Mouse (Mus musculus): ENCODE results near the gene Fgf23. TPM values are rescaled to one million over a fixed set of nuclear protein-coding genes. Genes with fewer than 3 reads are reported as not detected.

The Fgf23 gene
- not detected in 2 replicates for polyA plus RNA-seq (2011; ENCODE audit: insufficient read depth, insufficient read length, low replicate concordance, missing spikeins)

GRCm38 (mm10) chr6:127072817-127073216, at the start of gene Fgf23:
Fgf23 (plus strand) TSS chr6:127072902.
- WGBS: 14% methylated on average over 5 of the region's 5 CpGs
- no peak for TF ChIP-seq CTCF (IDR thresholded peaks at IDR 0.05; ENCODE audit: control insufficient read depth, insufficient read depth, low read length)
- TF ChIP-seq POLR2A (IDR thresholded peaks at IDR 0.05; ENCODE audit: borderline replicate concordance, control insufficient read depth, low read depth, low read length): no peak
- no peak within 1 kb of the TSS for H3K27ac ChIP-seq (ENCODE audit: control insufficient read depth, insufficient read depth, low read depth, low read length, poor library complexity)
- no peak within 1 kb of the TSS for H3K4me3 ChIP-seq (replicated peaks; ENCODE audit: control insufficient read depth, low read depth, low read length)
- H3K4me1 ChIP-seq (ENCODE audit: control insufficient read depth, insufficient read depth, low read length): no peaks in the 10 kb centered on the region

- H3K27ac ChIP-seq (ENCODE audit: control insufficient read depth, insufficient read depth, low read depth, low read length, poor library complexity): no peak overlapping the region
- H3K4me3 ChIP-seq (replicated peaks; ENCODE audit: control insufficient read depth, low read depth, low read length): no peak overlapping the region
- WGBS: 61% methylated on average over 7 of the region's 7 CpGs
- H3K4me1 ChIP-seq (ENCODE audit: control insufficient read depth, insufficient read depth, low read length): no peaks in the 10 kb centered on the region
- TF ChIP-seq POLR2A (IDR thresholded peaks at IDR 0.05; ENCODE audit: borderline replicate concordance, control insufficient read depth, low read depth, low read length) (no peak), CTCF (IDR thresholded peaks at IDR 0.05; ENCODE audit: control insufficient read depth, insufficient read depth, low read length) (no peak)
These were observed 47.9 kb upstream of the Fgf23 start for GRCm38 (mm10) chr6:127024836-127025235.

DNA sequence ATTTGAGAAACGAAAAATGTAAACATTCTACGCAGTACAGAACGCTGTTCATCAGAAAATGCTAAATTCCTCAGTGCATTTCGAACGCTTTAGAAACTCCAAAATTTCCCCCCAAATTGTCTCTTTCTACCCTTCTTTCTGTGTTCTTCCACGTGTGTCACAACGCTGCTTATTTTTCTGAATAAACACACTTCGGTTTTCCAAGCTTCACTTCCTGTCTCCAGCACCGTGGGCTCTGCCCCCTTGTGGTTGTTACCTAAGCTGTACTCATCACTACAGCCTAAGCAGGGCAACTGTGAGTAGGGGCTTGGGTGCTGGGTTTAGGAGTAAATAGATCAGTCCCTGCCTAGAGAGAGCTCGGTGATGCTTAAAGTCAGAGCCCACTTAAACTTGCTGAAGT, 37.9 kb upstream of the Fgf23 start:
- no peak for TF ChIP-seq POLR2A (IDR thresholded peaks at IDR 0.05; ENCODE audit: borderline replicate concordance, control insufficient read depth, low read depth, low read length)
- TF ChIP-seq CTCF (IDR thresholded peaks at IDR 0.05; ENCODE audit: control insufficient read depth, insufficient read depth, low read length): peak; percentile 53
- H3K4me3 ChIP-seq (replicated peaks; ENCODE audit: control insufficient read depth, low read depth, low read length): no peak overlapping the region

GRCm38 (mm10) chr6:127044909-127045308, 27.8 kb upstream of the Fgf23 start:
- no peak overlapping the region for H3K4me3 ChIP-seq (replicated peaks; ENCODE audit: control insufficient read depth, low read depth, low read length)
- H3K4me1 ChIP-seq (ENCODE audit: control insufficient read depth, insufficient read depth, low read length): no peaks in the 10 kb centered on the region
- 32% methylated on average over 6 of the region's 6 CpGs for WGBS
- TF ChIP-seq CTCF (IDR thresholded peaks at IDR 0.05; ENCODE audit: control insufficient read depth, insufficient read depth, low read length): no peak
- no peak for TF ChIP-seq POLR2A (IDR thresholded peaks at IDR 0.05; ENCODE audit: borderline replicate concordance, control insufficient read depth, low read depth, low read length)
- H3K27ac ChIP-seq (ENCODE audit: control insufficient read depth, insufficient read depth, low read depth, low read length, poor library complexity): no peak overlapping the region

More for the DNA sequence above, 37.9 kb upstream of the Fgf23 start:
- WGBS: 20% methylated on average over 10 of the region's 10 CpGs
- no peak overlapping the region for H3K27ac ChIP-seq (ENCODE audit: control insufficient read depth, insufficient read depth, low read depth, low read length, poor library complexity)
- H3K4me1 ChIP-seq (ENCODE audit: control insufficient read depth, insufficient read depth, low read length): no peaks in the 10 kb centered on the region

DNA sequence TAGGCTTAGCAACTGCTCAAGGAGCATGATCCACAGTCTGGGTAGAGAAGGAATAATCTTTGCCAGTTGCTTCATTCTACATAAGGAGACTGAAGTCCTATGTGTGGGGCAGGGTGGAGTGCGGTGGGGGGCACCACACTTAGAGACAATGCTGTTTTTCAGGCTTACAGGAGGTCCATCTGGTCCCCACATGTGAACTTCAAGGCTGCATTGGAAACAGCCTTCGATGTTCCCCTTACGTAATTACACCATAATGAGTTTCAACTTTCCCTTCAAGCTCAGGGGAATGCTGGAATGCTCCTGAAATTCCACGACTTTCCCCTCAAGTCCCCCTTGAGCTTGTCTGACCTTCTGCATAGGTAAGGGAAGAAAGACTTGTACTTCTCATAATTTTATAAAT, 21.9 kb upstream of the Fgf23 start:
- WGBS: 82% methylated on average over 4 of the region's 4 CpGs
- no peak overlapping the region for H3K4me3 ChIP-seq (replicated peaks; ENCODE audit: control insufficient read depth, low read depth, low read length)
- no peak for TF ChIP-seq CTCF (IDR thresholded peaks at IDR 0.05; ENCODE audit: control insufficient read depth, insufficient read depth, low read length)
- TF ChIP-seq POLR2A (IDR thresholded peaks at IDR 0.05; ENCODE audit: borderline replicate concordance, control insufficient read depth, low read depth, low read length): no peak

DNA sequence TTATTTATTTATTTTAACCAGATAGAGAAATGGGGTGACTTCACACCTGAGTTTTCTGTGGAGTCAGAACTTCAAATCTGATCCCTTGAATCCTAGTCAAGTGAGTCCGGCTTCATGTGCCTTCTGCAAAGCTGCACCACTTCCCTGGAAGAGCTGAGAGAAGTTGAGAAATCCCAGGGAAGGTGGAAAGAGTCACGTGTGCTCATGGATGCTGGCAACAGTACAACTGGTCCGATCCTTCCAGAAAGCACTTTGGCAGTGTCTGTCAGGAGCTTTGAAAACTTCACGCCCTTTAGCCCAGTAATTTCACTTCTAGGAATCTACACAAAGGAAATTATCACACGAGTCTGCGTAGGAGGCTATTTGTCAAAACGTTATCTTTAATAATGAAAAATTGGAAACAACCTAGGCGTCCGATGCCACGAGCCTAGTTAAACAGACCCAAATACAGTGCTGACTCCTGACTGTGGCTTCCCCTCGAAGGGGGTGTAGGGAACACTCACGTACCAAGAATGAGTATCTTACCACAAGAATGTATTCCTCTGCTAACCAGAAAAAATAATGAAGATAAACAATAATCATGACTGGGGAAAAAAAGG, 15.6 kb upstream of the Fgf23 start:
- H3K4me1 ChIP-seq (ENCODE audit: control insufficient read depth, insufficient read depth, low read length): no peaks in the 10 kb centered on the region
- no peak overlapping the region for H3K27ac ChIP-seq (ENCODE audit: control insufficient read depth, insufficient read depth, low read depth, low read length, poor library complexity)
- no peak overlapping the region for H3K4me3 ChIP-seq (replicated peaks; ENCODE audit: control insufficient read depth, low read depth, low read length)
- WGBS: 75% methylated on average over 12 of the region's 12 CpGs
- TF ChIP-seq CTCF (IDR thresholded peaks at IDR 0.05; ENCODE audit: control insufficient read depth, insufficient read depth, low read length) (no peak), POLR2A (IDR thresholded peaks at IDR 0.05; ENCODE audit: borderline replicate concordance, control insufficient read depth, low read depth, low read length) (no peak)

More for the DNA sequence above, 21.9 kb upstream of the Fgf23 start:
- Histone ChIP-seq H3K27ac (ENCODE audit: control insufficient read depth, insufficient read depth, low read depth, low read length, poor library complexity) (no peak overlapping the region), H3K4me1 (ENCODE audit: control insufficient read depth, insufficient read depth, low read length) (no peaks in the 10 kb centered on the region)

DNA sequence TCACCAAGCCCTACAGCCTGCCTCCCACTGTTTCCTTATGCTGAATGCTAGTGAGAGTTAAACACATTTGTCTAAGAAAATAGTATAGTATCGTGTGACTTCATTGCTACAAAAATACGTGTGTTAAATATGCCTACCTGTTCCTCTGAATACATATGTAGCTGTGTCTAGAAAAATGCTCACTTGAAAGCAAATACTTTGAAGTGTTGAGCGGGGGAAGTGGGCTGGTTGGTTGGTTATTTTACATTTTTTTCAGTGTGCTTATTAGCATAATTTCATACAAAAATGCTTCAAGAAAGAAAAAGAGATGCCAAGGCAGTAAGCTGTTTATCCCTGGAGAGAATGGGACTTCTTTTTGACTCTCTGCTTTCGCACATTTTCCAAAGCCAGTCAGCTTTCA, 12.7 kb upstream of the Fgf23 start:
- Histone ChIP-seq H3K4me1 (ENCODE audit: control insufficient read depth, insufficient read depth, low read length) (no peaks in the 10 kb centered on the region), H3K4me3 (replicated peaks; ENCODE audit: control insufficient read depth, low read depth, low read length) (no peak overlapping the region), H3K27ac (ENCODE audit: control insufficient read depth, insufficient read depth, low read depth, low read length, poor library complexity) (no peak overlapping the region)
- 69% methylated on average over 4 of the region's 4 CpGs for WGBS
- TF ChIP-seq CTCF (IDR thresholded peaks at IDR 0.05; ENCODE audit: control insufficient read depth, insufficient read depth, low read length) (no peak), POLR2A (IDR thresholded peaks at IDR 0.05; ENCODE audit: borderline replicate concordance, control insufficient read depth, low read depth, low read length) (no peak)

DNA sequence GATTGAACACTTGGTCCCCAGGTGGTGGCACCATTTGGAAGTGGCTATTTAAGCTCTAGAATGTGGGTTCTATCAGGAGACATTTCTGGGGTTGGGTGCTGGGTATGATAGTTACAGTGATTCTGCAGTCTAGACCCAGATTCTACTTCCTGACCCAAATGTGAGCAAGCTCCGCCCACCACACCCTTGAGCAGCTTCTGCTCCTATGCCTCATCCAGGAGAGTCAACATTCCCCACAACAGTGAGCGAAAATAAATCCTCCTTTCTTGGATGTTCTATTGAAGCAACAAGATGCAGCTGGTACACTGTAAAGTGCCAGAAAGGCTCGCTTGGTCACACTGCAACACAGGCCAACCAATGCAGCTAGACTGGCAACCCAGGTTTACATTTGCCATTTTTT, 8.8 kb upstream of the Fgf23 start:
- TF ChIP-seq CTCF (IDR thresholded peaks at IDR 0.05; ENCODE audit: control insufficient read depth, insufficient read depth, low read length): no peak
- 69% methylated on average over 3 of the region's 3 CpGs for WGBS

DNA sequence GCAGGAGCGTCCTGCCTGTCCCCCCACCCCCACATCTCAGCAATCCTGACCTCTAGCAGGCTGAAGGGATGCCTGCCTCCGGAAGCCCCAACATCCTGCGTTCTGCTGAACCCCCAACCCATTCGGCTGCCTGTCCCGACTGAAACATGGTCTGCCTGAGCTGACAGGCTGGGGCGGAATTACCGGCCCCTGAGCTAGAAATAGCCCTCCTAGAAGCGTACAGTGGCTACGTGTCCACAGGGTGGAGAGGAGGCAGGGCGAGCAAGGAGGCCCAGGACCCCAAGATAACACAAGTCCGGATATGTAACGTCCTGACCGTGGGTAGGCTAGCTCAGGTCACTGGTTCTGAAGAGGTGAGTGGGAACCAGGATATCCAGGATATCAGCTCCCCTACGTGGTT, 7.9 kb upstream of the Fgf23 start:
- no peak for TF ChIP-seq POLR2A (IDR thresholded peaks at IDR 0.05; ENCODE audit: borderline replicate concordance, control insufficient read depth, low read depth, low read length)
- Histone ChIP-seq H3K4me3 (replicated peaks; ENCODE audit: control insufficient read depth, low read depth, low read length) (no peak overlapping the region), H3K27ac (ENCODE audit: control insufficient read depth, insufficient read depth, low read depth, low read length, poor library complexity) (no peak overlapping the region), H3K4me1 (ENCODE audit: control insufficient read depth, insufficient read depth, low read length) (no peaks in the 10 kb centered on the region)
- WGBS: 4% methylated on average over 14 of the region's 14 CpGs

More for the DNA sequence above, 8.8 kb upstream of the Fgf23 start:
- Histone ChIP-seq H3K4me3 (replicated peaks; ENCODE audit: control insufficient read depth, low read depth, low read length) (no peak overlapping the region), H3K27ac (ENCODE audit: control insufficient read depth, insufficient read depth, low read depth, low read length, poor library complexity) (no peak overlapping the region), H3K4me1 (ENCODE audit: control insufficient read depth, insufficient read depth, low read length) (no peaks in the 10 kb centered on the region)
